Mouse (Mus musculus): Measurements from ENCODE around the gene Agap1. TPM values are rescaled to one million over a fixed set of nuclear protein-coding genes. Genes with fewer than 3 reads are reported as not detected.

Gene Agap1
- polyA plus RNA-seq, 1 experiment from 2014 or later: 1.6 TPM

GRCm38 (mm10) chr1:89823036-89823435, 368.4 kb downstream of the Agap1 start:
- no peak for DNase-seq (ENCODE audit: low spot score)

GRCm38 (mm10) chr1:89827051-89827450, 372.4 kb downstream of the Agap1 start:
- no peak for DNase-seq (ENCODE audit: low spot score)

GRCm38 (mm10) chr1:89831095-89831494, 376.5 kb downstream of the Agap1 start:
- no peak for DNase-seq (ENCODE audit: low spot score)

- no peak for DNase-seq (ENCODE audit: low spot score)
These were observed 389.5 kb downstream of the Agap1 start for GRCm38 (mm10) chr1:89844064-89844463.

GRCm38 (mm10) chr1:89845487-89845886, 390.9 kb downstream of the Agap1 start:
- no peak for DNase-seq (ENCODE audit: low spot score)

GRCm38 (mm10) chr1:89846148-89846547, 391.5 kb downstream of the Agap1 start:
- DNase-seq (ENCODE audit: low spot score): no peak

GRCm38 (mm10) chr1:89848356-89849039, 393.9 kb downstream of the Agap1 start:
- no peak for DNase-seq (ENCODE audit: low spot score)

GRCm38 (mm10) chr1:89849151-89849860, 394.7 kb downstream of the Agap1 start:
- DNase-seq (ENCODE audit: low spot score): no peak

- no peak for DNase-seq (ENCODE audit: low spot score)
These were observed 395.2 kb downstream of the Agap1 start for GRCm38 (mm10) chr1:89849861-89850230.

GRCm38 (mm10) chr1:89850681-89851414, 396.2 kb downstream of the Agap1 start:
- no peak for DNase-seq (ENCODE audit: low spot score)

- no peak for DNase-seq (ENCODE audit: low spot score)
These were observed 404.6 kb downstream of the Agap1 start for GRCm38 (mm10) chr1:89859182-89859581.

- no peak for DNase-seq (ENCODE audit: low spot score)
These were observed 405.6 kb downstream of the Agap1 start for GRCm38 (mm10) chr1:89860017-89860730.

GRCm38 (mm10) chr1:89865787-89866186, 411.2 kb downstream of the Agap1 start:
- no peak for DNase-seq (ENCODE audit: low spot score)

- no peak for DNase-seq (ENCODE audit: low spot score)
These were observed 413.2 kb downstream of the Agap1 start for GRCm38 (mm10) chr1:89867847-89868246.

- DNase-seq (ENCODE audit: low spot score): no peak
These were observed 415.7 kb downstream of the Agap1 start for GRCm38 (mm10) chr1:89870134-89870905.

- DNase-seq (ENCODE audit: low spot score): no peak
These were observed 416.3 kb downstream of the Agap1 start for GRCm38 (mm10) chr1:89870906-89871211.

GRCm38 (mm10) chr1:89876346-89877072, 421.9 kb downstream of the Agap1 start:
- DNase-seq (ENCODE audit: low spot score): no peak

GRCm38 (mm10) chr1:89878496-89878895, 423.9 kb downstream of the Agap1 start:
- no peak for DNase-seq (ENCODE audit: low spot score)

GRCm38 (mm10) chr1:89880193-89880592, 425.6 kb downstream of the Agap1 start:
- DNase-seq (ENCODE audit: low spot score): no peak

- DNase-seq (ENCODE audit: low spot score): no peak
These were observed 426.2 kb downstream of the Agap1 start for GRCm38 (mm10) chr1:89880834-89881233.
